Mouse (Mus musculus): ENCODE data around the gene Mptx2.
A peak's percentile ranks its signal among the peaks of the same experiment; 100 is the strongest.
"Not testable (repeated sequence)": the region's sequence is repeated elsewhere in the genome, so short reads cannot be mapped to it uniquely, and the experiment has no call there.

Mptx2 gene

DNA sequence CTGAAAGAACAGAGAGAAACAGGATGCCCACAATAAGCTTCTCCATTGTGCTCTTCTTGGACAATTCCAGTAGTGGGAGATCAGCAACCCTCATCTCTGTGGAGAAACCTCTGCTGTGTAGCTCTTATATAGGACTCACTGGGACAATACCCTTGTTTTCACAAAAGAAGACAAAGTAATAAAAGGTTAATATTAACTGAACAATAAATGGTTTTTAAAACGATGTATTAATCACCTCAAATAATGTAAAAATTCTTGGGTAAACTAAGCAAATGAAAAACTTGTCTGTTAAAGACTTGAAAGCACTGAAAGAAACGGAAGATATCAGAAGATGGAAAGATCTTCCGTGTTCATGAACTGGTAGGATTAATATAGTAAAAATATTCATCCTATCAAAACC is at the start of gene Mptx2:
TSS of gene Mptx2 (minus strand) at position 101 of the 400 bp plus-strand sequence.
- no peak for DNase-seq

GRCm38 (mm10) chr1:173326552-173326951 is 49.0 kb upstream of the Mptx2 start:
- DNase-seq = no peak

GRCm38 (mm10) chr1:173325395-173325794 is 47.8 kb upstream of the Mptx2 start:
- DNase-seq = no peak

GRCm38 (mm10) chr1:173324961-173325360 is 47.4 kb upstream of the Mptx2 start:
- no peak for DNase-seq

DNA sequence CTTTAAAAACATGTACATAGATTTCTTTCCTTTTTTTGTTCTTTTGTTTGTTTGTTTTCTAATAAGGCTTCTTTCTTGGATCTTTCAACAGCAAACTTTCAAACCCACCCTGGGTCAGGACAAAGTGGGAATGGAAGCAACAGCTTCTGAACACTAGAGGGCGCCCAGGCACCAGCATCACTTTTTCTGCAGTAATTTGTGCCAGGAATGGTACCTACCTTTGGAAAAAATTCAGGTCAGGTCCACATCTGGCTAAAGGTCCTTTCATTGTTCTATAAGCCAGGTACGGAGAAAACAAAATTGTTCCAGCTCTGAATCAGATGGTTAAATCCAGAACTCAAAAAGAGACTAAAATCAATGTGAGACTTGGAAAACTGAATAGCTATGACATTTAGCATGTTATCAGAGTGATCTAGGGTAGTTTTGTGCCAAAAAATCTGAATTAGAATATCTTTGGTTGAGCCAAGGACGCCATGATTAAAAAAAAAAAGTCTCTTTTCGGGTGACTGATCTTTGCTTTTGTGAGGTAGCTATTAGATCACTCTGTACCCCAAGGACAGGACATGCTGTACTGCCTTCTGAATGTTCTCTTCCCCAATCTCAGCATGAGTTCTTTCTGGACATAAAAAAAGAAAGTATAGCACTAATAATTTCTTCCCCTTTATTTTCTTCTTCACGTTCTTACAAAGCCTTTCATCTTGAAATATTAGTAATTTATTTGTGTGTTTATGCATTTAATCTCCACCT is 46.4 kb upstream of the Mptx2 start:
- DNase-seq = peak; percentile 58

- no peak for DNase-seq
These were observed 44.7 kb upstream of the Mptx2 start for GRCm38 (mm10) chr1:173322249-173322627.

DNA sequence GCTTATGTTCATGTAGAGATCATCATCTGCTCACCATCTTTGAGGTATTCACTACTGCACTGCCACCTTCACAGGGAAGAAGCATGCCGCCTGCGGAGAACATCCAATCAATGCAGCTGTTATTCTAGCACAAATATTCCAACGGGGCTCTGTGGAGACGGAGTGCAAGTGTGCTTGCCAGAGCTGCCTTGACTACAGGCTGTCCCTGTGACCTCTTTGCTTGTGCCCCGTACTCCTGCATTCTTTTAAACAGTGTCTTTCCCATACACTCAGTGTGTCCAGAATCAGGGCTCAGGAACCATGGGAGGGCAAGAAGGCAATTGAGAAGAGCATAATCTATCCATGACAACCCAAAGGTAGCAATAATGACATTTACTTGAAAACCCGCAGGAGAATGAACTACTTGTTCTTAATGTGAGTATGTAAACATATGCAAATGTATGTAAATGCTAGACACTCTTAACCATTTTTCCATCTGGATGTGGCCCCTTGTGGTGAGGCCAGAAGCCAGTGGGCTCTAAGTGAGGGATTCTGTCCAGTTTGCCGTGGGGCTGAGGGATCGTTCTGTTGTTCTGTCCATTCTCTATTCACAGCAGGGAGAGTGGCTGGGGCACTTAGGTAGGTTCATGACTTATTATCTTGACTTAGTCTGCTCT is 44.1 kb upstream of the Mptx2 start:
- DNase-seq = no peak

DNA sequence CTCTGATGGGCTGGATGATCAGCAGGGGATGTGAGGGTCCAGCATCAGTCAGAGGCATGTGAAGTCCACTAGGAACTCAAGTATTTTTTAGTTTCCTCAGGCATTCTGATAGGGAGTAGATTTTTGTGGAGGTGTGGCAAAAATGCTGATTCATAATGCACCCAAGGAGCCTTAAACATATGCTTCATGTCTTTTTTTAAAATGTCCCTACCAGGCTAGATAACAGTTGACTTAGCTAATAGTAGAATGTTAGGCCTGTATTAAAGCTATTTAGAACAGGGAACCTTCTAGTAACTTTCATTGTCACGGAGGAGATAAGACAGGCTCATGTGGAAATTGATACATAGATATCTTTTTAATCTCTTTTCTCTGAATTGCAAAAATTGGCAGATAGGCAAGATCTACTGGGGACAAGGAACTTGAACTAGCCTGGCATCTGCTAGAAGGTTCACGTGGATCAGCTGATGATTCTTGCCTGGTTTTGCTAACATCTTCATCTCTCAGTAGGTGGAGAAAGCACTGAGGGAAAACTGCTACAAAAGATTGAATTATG is 40.4 kb upstream of the Mptx2 start:
- no peak for DNase-seq

DNA sequence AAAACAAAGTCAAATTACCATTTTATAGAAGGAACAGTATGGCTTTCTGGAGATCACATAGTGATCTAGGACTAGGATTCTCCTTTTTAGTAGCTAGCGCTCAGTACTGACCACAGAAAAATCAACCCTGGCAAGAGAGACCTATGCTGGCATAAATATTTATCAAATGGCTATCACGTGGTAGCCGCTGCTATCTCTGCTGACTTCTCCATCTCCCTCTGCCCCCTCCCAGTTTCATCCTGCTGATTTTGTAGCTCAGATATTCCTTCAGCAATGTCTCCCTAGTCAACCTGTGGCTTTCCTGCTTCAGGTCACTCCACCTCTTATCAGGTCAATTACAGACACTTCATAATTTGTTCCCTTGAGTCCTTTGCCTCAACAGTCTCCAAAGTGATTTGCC is 38.1 kb upstream of the Mptx2 start:
- no peak for DNase-seq

- DNase-seq = not testable (repeated sequence)
These were observed 36.0 kb upstream of the Mptx2 start for GRCm38 (mm10) chr1:173313535-173314050.

DNA sequence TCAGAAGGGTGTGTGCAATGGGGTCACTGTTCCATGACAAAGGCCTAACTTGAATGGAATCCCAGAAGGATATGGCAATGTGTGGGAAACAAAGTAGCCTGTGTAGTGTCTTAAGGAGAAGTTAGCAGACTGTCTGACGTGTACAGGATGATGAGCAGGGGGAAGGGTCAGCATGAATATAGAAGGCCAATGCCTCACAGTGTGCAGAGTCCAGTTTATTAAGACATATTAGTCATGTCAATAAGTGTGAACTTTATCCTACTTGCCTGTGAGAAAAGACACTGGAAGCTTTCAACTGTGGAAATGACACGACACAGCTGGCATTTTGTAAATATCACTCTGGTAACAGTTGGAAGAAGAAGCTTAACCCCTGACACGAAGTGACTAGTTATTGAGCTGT is 25.2 kb upstream of the Mptx2 start:
- DNase-seq = not testable (repeated sequence)

DNA sequence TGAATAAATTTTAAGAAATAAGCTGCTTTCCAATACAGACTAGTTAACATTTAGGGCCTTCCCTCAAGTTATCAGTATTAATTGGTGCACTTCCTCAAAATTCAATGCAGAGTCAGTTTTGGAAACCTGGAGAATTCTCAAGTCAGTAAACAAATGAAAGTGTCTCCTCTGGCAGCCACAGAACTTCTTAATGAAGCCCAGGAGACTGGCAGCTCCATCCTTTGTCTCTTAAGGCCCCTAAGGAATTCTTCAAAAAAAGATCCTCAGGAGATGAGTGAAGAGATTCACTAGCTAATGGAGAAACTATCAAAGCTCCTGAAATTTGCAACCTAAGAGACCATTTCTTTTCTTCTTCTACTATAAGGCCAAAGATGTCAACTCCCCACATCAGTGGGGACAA is 11.9 kb downstream of the Mptx2 start, which contains the start of gene Olfr418:
TSS of gene Olfr418 (plus strand) at position 301 of the 400 bp plus-strand sequence.
- no peak for DNase-seq

GRCm38 (mm10) chr1:173249888-173250287 is 27.7 kb downstream of the Mptx2 start:
- no peak for DNase-seq

- DNase-seq = not testable (repeated sequence)
These were observed 40.6 kb downstream of the Mptx2 start for GRCm38 (mm10) chr1:173237004-173237403.

DNA sequence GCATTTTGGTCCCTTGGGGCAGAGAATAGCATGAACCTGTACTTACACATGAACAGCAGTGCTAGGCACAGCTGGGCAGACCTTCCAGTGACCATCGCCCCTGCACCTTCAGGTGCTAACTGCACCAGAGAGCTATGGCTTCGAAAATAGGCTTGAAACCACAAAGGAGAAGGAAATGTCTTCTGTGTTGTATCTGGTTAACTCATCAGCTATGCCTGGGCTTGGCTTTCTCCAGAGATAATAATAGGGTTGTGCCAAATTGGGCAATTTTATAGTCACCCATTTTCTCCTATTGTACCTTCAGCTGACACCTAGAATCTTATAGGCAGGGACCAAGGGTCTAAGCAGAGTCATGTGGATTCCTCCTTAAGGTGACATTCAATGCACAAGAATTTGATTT is 50.5 kb downstream of the Mptx2 start, which contains the start of gene Fcer1a:
TSS of gene Fcer1a (minus strand) at position 134 of the 400 bp plus-strand sequence.
- DNase-seq = no peak
